Mouse (Mus musculus) right cerebral cortex, postnatal 14 days (tissue): Measurements from ENCODE around the gene Crim1.
A peak's percentile ranks its signal among the peaks of the same experiment; 100 is the strongest.
"Not testable (repeated sequence)": the region's sequence is repeated elsewhere in the genome, so short reads cannot be mapped to it uniquely, and the experiment has no call there.

ENCODE experiments used
- DNase-seq: peaks from one replicate; pipeline ENCODE4 v3.0.0; 2022

Gene Crim1

DNA sequence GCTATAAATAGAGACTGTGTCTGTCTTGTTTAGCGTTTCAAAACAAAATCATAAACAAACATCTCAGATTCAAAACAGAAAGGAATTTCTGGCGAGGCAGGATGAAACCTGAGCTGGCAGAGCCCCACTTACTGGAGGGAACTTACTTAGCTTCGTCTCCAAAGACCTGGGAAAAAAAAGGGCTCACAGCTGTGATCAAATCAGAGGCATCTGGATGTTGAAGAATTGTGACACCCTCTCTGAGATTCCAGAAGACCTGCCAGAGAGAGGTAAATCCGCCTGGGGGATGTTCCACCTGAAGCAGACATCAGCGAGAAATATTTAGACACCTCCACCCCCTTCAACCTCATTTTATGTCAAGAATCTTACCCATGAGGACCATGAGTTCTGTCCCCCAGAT is 11.8 kb downstream of the Crim1 start:
- no peak for DNase-seq

DNA sequence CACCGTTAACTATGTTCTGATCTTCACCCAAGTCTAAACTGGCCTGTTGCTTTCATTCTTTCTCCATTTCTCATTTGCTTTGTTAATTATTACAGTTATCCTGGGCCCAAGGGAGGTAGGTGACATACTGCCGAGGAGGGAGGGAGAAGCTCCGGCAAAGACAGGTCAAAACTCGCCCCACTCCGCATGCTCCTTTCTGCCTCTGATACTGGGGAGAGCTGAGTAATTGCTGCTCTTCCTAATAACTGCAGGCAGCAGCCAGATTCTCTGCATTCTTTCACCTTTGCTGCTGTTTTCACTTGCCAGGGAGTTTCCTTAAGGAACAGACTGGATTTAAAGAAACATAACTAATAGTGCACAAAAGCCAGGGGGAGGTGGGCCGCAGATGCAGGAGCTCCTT is 13.1 kb downstream of the Crim1 start:
- DNase-seq = no peak

DNA sequence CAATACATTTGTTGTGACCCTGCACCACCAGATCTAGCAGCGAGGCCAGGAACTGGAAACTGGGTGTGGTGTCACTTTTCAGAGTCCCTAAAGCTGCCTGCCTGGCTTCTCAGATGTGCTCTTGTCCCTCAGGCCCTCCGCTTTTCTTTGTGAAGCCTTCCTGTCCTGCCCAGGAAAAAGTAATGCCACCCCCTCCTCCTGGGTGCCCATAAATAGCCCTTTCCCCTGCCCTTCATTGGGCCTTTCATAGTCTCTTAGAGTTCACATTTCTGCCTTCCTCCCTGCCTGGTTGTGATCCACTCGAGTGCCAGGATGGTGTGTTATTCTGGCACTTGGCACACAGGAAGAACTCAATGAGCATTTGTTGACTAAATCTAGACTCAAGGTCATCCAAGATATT is 16.5 kb downstream of the Crim1 start:
- DNase-seq = no peak

DNA sequence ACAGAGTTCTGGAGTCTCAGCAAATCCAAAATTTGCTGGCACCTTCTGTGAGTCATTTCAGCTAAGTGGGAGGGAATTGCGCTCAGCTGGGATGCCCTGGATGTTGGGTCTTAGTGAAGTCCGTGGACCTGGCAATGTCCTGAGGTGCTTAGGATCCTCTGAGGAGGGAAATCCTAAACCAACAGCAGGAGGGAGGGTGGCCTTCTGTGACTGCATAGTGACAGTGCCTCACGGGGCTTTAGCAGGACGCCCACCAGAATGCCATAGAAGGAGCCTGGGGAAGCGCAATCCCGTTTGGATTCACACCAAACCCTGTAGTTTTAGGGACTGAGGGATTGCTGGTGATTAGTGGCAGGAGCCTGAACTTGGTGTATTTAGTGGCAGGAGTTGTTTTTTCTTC is 17.4 kb downstream of the Crim1 start:
- DNase-seq = no peak

DNA sequence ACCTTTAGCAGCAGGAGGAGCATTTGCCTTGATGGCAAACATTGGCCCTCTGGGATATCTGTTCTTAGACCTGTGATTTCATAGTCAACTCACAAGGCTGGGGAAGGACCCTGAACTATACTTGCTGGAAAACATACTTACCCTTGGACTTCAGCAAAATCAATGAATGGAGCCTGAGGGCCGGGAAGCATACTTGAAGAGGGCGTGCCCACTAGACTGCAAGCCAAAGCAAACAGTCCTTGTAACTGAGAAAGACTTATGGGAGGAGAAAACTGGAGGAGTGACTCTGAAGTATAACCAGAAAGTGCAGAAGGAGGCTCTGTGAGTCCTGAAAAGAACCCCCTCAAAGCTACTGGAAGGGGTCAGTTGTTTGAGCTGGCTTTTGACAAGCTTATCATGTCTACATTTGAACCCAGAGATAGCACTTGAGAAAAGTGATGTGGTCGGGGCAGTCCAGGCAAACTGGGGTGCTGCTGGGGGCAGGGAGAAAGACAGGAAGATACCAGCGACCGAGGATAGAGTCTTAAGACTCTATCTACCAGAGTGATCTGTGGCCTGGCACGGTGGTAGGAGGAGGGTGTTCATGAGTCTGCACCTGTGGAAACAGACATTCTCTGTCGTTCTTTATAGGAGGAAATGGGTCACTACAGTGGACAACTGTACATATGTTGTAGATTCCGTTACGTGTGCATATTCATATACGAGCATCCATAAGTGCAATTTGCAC is 18.6 kb downstream of the Crim1 start:
- DNase-seq = no peak

DNA sequence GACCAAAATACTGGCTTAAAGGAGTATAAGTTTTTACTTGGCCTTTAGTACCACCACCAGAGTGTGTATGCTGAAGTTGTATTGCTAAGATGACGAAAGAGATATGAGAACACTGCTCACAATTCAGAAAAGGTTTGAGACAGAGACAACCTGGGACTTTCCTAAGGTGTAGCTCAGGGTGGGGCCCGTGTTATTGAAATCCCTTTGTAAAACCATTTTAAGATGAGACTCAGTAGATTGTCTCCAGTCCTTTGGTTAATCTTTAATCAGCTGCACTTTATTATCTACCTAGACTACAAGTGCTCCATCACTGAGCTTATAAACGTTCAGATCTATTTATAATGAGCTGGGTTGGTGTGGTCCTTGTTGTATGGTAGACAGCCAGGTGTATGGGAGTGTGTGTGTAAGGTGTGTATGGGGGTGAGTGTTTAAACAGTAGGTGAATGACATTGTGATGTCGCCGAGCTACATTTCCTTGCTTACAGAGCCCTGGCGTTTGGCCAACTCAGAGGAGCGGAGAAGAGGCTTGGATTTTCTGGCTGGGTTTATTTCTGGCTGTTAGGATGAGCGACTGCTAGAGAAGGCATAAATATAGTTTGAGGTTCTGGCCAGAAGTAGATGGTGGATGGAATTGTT is 21.1 kb downstream of the Crim1 start:
- peak; percentile 70 for DNase-seq

DNA sequence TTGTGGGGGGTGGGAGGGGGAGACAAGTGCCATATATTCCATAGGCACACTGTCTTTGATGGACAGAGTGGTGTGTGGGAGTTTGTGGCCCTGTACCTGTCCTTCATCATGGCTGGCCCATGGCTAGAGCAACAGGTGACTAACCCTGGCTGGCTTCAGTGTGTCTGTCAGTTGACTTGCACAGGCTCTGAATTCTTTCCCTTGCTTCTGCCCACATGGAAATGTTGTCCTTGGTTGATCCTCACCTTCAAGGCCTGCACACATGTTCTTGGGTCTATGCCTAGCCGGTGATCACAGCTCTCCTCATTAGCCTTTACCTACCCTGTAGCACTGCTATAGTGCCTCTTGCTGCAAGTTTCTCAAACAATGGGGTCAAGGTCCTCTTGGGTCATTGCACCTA is 21.8 kb downstream of the Crim1 start:
- DNase-seq = no peak

DNA sequence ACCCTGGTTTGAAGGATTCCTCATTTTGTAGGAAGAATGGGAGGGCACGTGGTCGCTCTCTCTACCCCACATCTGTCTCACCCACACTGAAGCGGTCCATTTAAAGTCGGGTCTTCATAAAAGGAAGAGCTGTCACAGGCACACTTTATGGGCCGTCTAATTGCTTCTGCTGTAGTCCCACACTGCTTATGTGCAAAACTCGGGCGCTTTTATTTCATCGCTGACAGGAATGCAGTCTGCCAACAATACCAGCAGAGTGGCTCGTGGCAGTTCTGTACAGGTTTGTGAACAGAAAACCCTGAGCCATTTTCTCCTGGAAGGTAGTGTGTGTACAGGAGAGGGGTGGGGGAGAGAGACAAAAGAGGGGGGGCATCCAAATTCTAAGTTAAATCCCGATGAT is 23.9 kb downstream of the Crim1 start:
- DNase-seq = no peak

DNA sequence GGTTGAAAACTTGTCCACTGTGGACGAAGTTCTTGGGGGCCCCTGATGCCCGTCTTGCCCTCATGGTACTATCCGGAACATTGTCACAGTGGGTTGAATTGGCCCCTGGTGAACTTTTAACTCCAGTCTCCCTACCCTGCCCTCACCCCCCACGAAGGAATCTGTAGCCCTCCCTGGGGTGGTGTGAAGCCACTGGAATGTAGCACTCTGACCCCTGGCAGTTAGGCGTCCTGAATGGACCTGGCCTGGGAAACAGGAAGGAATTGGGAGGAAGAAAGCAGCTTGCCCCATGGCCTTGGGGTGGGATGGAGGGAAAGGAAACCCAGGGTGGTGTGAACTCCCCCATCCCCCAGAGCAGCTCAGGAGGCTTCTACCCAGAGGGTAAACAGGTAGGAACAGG is 25.5 kb downstream of the Crim1 start:
- no peak for DNase-seq

DNA sequence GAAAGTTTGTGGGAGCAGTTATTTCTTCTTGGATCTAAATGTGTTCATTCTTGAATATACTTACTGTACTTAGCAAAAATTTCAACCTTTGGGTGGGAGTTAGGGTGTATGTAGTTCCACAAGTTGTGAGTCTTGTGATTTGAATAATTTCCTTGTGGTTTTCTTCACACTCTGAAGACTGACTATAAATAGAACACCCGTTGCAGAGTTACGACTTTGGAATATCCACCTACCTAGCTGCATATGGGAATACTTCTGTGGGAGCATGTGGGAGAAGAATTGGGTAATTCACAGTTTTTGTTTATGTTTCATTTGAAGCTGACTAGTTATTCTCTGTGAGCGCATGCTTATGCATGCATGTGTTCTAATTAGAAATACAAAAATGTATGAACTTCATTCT is 27.2 kb downstream of the Crim1 start:
- no peak for DNase-seq

DNA sequence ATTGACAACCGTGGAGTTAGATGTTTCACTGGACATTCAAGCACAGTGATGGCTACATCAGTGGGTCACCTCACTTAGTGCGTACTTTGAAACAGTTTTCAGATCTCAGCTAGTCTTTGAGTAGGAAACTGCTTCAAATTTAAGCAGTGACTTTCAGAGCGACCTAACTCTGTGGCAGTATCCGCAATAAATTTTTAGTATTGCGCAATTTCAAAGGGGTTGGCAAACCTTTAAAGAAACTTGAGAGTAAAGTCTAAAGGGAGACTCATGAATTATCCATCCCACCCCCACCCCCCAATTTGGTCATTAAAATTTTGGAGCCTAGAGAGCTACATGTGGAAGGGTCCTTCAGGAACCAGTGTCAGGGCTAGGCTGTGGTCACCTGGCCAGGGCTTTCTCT is 31.5 kb downstream of the Crim1 start:
- no peak for DNase-seq

DNA sequence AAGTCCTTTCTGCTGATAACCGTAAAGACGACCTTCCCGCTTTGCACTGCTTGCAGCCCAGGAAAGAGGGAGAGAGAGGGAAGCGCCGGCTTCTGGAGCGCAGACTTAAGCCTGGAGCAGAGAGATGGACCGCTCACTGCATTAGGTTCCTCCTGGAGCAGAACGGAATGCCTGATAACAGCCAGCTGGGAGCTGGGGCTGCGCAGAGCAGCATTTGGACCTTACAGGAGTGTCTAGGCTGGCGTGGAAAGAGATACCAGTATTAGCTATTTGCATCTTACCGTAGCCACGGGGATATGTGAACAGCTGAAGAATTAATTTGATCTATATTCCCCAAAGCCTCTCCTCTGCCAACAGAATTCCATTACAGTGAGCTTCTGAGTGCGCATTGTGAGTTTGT is 32.7 kb downstream of the Crim1 start:
- DNase-seq = no peak

DNA sequence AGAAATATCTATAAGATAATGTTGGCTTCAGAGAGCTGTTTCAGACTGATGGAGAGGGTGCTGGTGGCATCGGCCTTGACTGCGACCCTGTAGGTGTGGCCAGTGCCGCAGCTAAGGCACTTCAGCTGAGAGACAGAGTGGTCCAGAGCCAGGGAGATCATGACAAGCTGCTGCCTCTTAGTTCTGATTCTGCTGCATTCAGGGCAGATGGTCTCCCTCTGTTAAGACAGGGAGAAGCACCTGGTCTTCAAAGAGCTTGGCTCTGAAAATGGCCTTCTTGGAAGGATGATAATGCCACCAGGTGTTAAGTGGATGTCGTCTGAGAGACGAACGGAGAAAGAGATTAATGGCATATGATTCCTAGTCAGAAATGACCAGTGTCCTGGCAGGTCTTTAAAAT is 33.8 kb downstream of the Crim1 start:
- DNase-seq = no peak

DNA sequence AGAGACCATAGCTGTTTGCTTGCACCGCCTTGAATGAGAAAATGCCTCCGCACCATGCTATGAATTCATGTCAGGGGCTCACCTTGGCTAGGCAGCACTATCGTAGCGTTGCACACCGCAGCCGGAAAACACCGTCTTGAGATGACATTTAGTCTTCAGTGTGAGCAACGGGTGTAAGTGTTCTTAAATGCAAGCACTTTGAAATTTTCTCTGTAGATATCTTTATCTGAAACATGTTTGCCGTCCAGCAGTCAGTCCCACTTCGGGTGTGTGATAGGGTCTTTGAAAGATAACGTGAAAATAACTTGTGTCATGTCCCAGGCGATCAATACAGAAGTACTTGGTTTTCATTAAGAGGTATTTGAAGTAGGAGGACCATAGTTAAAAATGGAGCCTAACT is 36.1 kb downstream of the Crim1 start:
- no peak for DNase-seq

DNA sequence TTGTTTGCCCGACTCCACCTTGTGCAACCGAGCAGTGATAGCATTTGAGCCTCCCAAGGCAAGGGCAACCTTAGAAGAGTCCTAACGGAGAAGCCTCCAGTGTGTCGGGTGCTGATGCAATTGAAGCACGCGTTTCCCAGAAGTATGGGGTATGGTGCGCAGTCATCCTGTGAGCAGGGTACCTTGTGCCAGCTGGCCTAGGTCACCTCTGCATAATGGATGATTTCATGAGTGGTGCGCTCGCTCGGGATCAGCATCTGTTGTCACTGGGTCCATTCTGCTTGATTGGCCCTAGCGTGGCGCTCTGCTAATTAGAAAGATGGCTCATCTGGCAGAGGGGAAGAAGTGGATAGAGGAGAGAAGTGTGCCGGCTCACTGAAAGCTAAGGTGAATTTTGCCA is 37.9 kb downstream of the Crim1 start:
- no peak for DNase-seq

DNA sequence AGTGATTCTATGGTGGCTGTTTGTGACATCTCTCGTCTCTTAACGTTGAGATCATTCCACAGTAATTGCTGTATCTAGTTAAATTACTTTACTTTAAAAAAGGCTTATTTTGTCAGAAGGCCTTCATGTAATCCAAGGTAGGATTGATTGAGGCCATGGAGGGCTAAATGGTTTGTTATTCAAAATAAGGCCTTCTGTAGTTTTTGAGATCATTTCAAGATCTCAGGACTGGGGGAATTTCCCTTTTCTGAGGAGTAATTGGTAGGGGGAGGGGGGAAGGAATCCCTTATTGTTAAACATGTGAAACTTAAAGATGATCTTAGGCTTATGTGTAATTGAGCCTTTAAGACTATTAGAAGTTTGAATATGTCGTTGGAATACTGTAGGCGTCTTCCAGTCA is 40.1 kb downstream of the Crim1 start:
- no peak for DNase-seq

DNA sequence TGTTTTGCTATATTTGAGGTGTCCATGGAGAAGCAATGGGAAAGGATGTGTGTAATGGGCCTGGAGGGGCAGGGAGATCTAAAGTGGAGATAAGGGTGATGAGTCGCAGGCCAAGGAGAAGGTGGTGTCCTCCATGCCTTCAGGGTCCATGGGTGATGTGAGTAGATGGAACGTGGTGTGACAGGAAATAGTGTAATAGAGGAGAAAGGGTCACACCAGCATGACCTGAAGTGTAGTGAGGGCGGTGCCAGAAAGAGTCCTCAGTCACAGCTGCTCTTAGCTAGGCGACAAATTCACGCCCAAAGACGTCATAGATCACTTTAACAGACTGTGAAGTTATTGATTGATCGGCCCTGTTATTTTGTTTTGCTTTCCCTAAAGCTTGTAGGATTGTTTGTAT is 41.2 kb downstream of the Crim1 start:
- DNase-seq = no peak

DNA sequence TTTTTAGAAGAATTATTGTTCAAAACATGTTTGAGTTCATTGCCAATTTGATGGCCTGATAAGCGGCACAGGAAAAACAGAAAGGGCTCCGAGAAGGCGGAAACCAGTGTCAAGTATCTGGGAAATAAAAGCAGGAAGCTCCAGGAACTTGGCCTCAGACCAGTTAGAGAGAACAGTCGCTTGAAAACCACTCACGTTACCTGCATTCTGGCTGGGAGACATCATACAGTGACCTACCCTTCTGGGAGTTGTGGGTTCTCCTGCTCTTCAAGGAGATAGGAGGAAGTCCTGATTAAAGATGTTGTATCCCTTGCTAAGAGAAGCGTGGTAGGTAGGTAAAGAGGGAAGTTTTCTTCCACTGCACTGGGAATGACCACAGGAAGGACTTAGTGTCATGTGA is 44.7 kb downstream of the Crim1 start:
- DNase-seq = no peak

DNA sequence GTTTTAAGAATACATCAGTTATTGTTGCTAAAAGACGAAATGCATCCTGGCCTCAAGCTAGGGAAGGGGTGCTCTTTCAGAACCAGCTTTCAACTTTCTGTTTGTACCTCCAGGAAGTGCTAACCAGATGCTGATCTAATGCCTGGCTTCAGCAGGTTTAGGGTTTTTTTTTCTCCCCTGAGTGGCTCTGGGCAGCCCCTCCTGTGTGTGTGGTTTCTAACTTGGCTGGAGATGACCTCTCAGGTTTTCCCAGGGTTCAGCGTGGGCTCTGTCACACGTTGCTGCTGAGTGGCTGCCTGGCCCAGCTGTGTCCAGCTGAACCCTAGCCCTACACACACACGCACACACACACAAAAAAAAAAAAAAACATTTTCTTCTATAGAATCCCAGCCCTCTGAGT is 45.4 kb downstream of the Crim1 start:
- no peak for DNase-seq

DNA sequence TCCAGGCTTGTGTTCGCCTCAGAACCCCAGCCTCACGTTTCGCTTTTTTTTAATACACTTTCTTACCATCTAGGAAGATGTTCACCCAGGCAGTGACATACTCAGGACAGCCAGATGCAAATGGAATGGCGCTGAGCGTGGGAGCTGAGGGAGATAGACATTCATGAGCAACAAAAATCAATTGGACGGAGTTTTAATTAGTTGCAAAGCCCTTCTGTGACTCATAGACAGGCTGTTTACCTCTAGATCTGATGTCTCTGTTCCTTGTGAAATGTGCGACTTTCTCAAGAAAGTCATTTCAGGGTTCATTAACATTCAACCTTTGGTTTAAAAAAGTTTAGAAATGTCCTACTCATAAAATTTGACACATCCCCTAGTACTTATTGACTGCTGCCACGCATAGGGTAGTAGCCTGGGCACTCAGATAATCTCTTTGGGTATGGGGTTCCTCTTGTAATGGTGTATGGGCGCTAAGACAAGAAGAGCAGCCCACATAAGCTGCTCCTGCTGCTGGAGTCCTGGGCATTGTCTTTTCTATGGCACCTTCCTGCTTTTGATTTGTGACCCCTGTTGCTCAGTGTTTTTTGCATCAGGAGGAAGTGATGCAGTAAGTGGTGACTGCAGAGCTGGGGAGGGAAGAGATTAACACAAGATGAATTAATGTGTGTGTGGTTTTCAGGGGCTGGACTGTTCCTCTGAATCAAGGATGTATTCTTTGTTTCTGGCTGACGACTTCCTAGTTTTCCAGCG is 46.8 kb downstream of the Crim1 start:
- DNase-seq = no peak

DNA sequence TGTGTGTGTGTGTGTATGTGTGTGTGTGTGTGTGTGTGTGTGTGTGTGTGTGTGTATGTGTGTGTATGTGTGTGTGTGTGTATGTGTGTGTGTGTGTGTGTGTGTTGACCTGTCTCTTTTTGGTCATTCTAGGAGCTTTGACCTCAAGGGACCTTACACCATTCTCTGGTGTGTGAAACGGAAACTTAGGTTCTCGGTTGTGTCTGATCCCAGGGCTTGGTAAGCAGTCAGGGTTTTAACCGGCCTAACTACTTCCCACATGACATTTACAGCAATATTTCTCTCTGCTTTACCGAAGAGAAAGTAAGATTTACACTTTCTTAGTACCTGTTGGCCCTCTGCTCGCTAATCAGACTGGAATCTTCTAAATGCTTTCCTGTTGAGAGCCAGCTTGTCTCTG is 48.1 kb downstream of the Crim1 start:
- DNase-seq = no peak

DNA sequence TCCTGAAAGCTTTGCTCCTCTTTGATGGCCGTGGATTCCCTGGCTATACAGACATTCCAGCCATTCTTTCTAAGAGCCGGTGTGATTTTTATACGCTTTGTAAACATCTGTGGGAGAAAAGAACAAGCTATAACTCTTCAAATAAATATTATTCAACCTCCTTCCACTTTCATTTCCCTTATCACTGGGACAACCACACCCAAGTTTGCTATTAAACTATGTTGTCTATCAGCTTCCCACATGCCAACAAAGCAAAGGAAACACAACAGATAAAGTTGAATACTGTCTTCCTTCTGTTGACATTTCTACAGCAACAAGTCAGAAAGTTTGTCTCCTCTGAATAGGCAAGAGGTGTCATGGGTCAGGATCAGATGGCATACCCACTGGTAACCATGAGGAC is 48.9 kb downstream of the Crim1 start:
- DNase-seq = no peak

DNA sequence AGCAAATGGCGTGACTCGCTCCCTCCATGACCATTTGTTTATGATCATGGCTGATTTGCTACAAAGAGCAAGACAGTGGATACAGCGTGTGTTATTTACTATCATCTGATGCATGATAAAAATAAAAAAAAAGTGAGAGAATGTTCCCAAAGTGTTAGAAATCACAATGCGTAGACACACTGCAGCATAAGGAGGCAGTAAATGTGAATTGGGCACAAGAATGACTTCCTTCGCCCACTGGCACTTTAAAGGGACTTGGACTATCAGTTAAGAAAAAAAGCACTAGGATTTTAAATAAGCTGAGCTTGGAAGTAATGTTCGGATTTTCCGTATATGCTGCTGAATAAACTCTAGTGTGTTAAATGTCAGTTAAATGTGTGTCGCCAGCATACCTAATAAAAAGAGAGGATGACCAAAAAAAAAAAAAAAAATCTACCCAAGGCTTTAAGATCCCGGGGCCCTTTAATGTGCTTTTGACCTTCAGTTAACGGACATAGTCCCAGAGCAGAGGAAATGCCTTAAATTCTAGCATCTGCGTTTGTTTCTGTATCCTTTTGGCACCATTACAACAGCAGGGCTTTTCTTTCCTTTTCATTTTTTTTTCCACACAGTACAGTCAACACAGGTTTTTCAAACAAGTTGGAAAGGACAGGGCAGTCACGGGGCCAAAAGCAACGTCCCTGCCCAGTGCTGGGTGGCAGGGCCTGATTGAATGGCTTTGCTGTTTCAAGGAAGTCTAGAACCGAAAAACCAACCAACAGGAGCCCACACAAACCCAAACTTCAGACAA is 50.3 kb downstream of the Crim1 start:
- no peak for DNase-seq

DNA sequence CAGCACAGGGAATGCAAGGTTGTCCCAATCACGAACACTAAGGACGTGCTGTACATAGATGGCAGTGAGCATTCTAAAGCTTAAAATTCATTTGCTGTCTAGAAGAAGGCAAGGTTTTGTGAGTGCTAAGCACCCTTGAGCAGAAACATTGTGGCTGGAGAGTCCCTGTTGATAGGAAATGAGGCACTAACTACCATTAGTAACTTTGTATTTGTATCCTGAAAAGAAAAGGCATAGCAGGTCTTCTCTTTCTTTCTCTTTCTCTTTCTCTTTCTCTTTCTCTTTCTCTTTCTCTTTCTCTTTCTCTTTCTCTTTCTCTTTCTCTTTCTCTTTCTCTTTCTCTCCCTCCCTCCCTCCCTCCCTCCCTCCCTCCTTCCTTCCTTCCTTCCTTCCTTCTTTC is 53.5 kb downstream of the Crim1 start:
- DNase-seq = not testable (repeated sequence)
